Mouse (Mus musculus): ENCODE measurements around the gene Herpud1. TPM values are rescaled to one million over a fixed set of nuclear protein-coding genes. Genes with fewer than 3 reads are reported as not detected.

Herpud1 gene
- polyA plus RNA-seq, 1 experiment = 417 TPM

- WGBS = 67% methylated on average over 8 of the region's 8 CpGs
- H3K27ac ChIP-seq (ENCODE audit: insufficient read depth, low read depth, low read length) = no peak overlapping the region
- no peaks in the 10 kb centered on the region for H3K27me3 ChIP-seq (replicated peaks; ENCODE audit: control insufficient read depth, insufficient read depth, low read length)
- TF ChIP-seq POLR2A (IDR thresholded peaks at IDR 0.05; ENCODE audit: low read depth, low read length) (no peak), CTCF (conservative IDR thresholded peaks at IDR 0.05; ENCODE audit: insufficient read depth, insufficient read length, low read depth, low read length) (no peak)
- no peak overlapping the region for H3K4me3 ChIP-seq (ENCODE audit: insufficient read depth, low read depth, low read length)
- H3K36me3 ChIP-seq (ENCODE audit: control insufficient read depth, insufficient read depth, low read length) = no peaks in the 10 kb centered on the region
- no peaks in the 10 kb centered on the region for H3K4me1 ChIP-seq (ENCODE audit: control insufficient read depth, insufficient read depth, low read length)
- no peak for DNase-seq
These were observed 22.3 kb downstream of the Herpud1 start for GRCm38 (mm10) chr8:94408443-94409080.

- TF ChIP-seq POLR2A (IDR thresholded peaks at IDR 0.05; ENCODE audit: low read depth, low read length) = no peak
- TF ChIP-seq CTCF (conservative IDR thresholded peaks at IDR 0.05; ENCODE audit: insufficient read depth, insufficient read length, low read depth, low read length) = no peak
- Histone ChIP-seq H3K27me3 (replicated peaks; ENCODE audit: control insufficient read depth, insufficient read depth, low read length) (no peaks in the 10 kb centered on the region), H3K36me3 (ENCODE audit: control insufficient read depth, insufficient read depth, low read length) (no peaks in the 10 kb centered on the region), H3K27ac (ENCODE audit: insufficient read depth, low read depth, low read length) (no peak overlapping the region), H3K4me3 (ENCODE audit: insufficient read depth, low read depth, low read length) (no peak overlapping the region), H3K4me1 (ENCODE audit: control insufficient read depth, insufficient read depth, low read length) (no peaks in the 10 kb centered on the region)
- WGBS = 91% methylated on average over 7 of the region's 7 CpGs
- no peak for DNase-seq
These were observed 23.3 kb downstream of the Herpud1 start for GRCm38 (mm10) chr8:94409523-94409922.

- H3K27me3 ChIP-seq (replicated peaks; ENCODE audit: control insufficient read depth, insufficient read depth, low read length) = no peaks in the 10 kb centered on the region
- TF ChIP-seq POLR2A (IDR thresholded peaks at IDR 0.05; ENCODE audit: low read depth, low read length) (no peak), CTCF (conservative IDR thresholded peaks at IDR 0.05; ENCODE audit: insufficient read depth, insufficient read length, low read depth, low read length) (no peak)
- no peaks in the 10 kb centered on the region for H3K4me1 ChIP-seq (ENCODE audit: control insufficient read depth, insufficient read depth, low read length)
- H3K27ac ChIP-seq (ENCODE audit: insufficient read depth, low read depth, low read length) = no peak overlapping the region
- DNase-seq = no peak
- H3K36me3 ChIP-seq (ENCODE audit: control insufficient read depth, insufficient read depth, low read length) = no peaks in the 10 kb centered on the region
- H3K4me3 ChIP-seq (ENCODE audit: insufficient read depth, low read depth, low read length) = no peak overlapping the region
- 68% methylated on average over 6 of the region's 6 CpGs for WGBS
These were observed 26.3 kb downstream of the Herpud1 start for GRCm38 (mm10) chr8:94412518-94412917.

GRCm38 (mm10) chr8:94413509-94413908, 27.3 kb downstream of the Herpud1 start:
- Histone ChIP-seq H3K27ac (ENCODE audit: insufficient read depth, low read depth, low read length) (no peak overlapping the region), H3K4me3 (ENCODE audit: insufficient read depth, low read depth, low read length) (no peak overlapping the region), H3K4me1 (ENCODE audit: control insufficient read depth, insufficient read depth, low read length) (no peaks in the 10 kb centered on the region), H3K27me3 (replicated peaks; ENCODE audit: control insufficient read depth, insufficient read depth, low read length) (no peaks in the 10 kb centered on the region), H3K36me3 (ENCODE audit: control insufficient read depth, insufficient read depth, low read length) (no peaks in the 10 kb centered on the region)
- TF ChIP-seq CTCF (conservative IDR thresholded peaks at IDR 0.05; ENCODE audit: insufficient read depth, insufficient read length, low read depth, low read length) (no peak), POLR2A (IDR thresholded peaks at IDR 0.05; ENCODE audit: low read depth, low read length) (no peak)
- 81% methylated on average over 6 of the region's 6 CpGs for WGBS
- no peak for DNase-seq

GRCm38 (mm10) chr8:94415218-94415617, 29.0 kb downstream of the Herpud1 start:
- no peaks in the 10 kb centered on the region for H3K4me1 ChIP-seq (ENCODE audit: control insufficient read depth, insufficient read depth, low read length)
- H3K27me3 ChIP-seq (replicated peaks; ENCODE audit: control insufficient read depth, insufficient read depth, low read length) = no peaks in the 10 kb centered on the region; the same call in 1 of the 2 replicates
- H3K36me3 ChIP-seq (ENCODE audit: control insufficient read depth, insufficient read depth, low read length) = no peaks in the 10 kb centered on the region
- TF ChIP-seq POLR2A (IDR thresholded peaks at IDR 0.05; ENCODE audit: low read depth, low read length) (no peak), CTCF (conservative IDR thresholded peaks at IDR 0.05; ENCODE audit: insufficient read depth, insufficient read length, low read depth, low read length) (no peak)
- no peak overlapping the region for H3K4me3 ChIP-seq (ENCODE audit: insufficient read depth, low read depth, low read length)
- H3K27ac ChIP-seq (ENCODE audit: insufficient read depth, low read depth, low read length) = no peak overlapping the region
- DNase-seq = no peak
- 47% methylated on average over 2 of the region's 2 CpGs for whole genome bisulfite sequencing

GRCm38 (mm10) chr8:94418017-94418416, 31.8 kb downstream of the Herpud1 start:
- H3K36me3 ChIP-seq (ENCODE audit: control insufficient read depth, insufficient read depth, low read length) = no peaks in the 10 kb centered on the region
- WGBS = 59% methylated on average over 9 of the region's 9 CpGs
- no peak overlapping the region for H3K27ac ChIP-seq (ENCODE audit: insufficient read depth, low read depth, low read length)
- H3K27me3 ChIP-seq (replicated peaks; ENCODE audit: control insufficient read depth, insufficient read depth, low read length) = no peaks in the 10 kb centered on the region; the same call in 1 of the 2 replicates
- DNase-seq = no peak
- no peak overlapping the region for H3K4me3 ChIP-seq (ENCODE audit: insufficient read depth, low read depth, low read length)
- no peak for TF ChIP-seq POLR2A (IDR thresholded peaks at IDR 0.05; ENCODE audit: low read depth, low read length)
- no peak for TF ChIP-seq CTCF (conservative IDR thresholded peaks at IDR 0.05; ENCODE audit: insufficient read depth, insufficient read length, low read depth, low read length)
- H3K4me1 ChIP-seq (ENCODE audit: control insufficient read depth, insufficient read depth, low read length) = no peaks in the 10 kb centered on the region

GRCm38 (mm10) chr8:94422270-94422669, 36.0 kb downstream of the Herpud1 start:
- Histone ChIP-seq H3K27ac (ENCODE audit: insufficient read depth, low read depth, low read length) (no peak overlapping the region), H3K4me1 (ENCODE audit: control insufficient read depth, insufficient read depth, low read length) (no peaks in the 10 kb centered on the region), H3K4me3 (ENCODE audit: insufficient read depth, low read depth, low read length) (no peak overlapping the region), H3K27me3 (replicated peaks; ENCODE audit: control insufficient read depth, insufficient read depth, low read length) (no peaks in the 10 kb centered on the region; the same call in 1 of the 2 replicates), H3K36me3 (ENCODE audit: control insufficient read depth, insufficient read depth, low read length) (no peaks in the 10 kb centered on the region)
- DNase-seq = no peak
- 86% methylated on average over 4 of the region's 4 CpGs for WGBS
- TF ChIP-seq CTCF (conservative IDR thresholded peaks at IDR 0.05; ENCODE audit: insufficient read depth, insufficient read length, low read depth, low read length) (no peak), POLR2A (IDR thresholded peaks at IDR 0.05; ENCODE audit: low read depth, low read length) (no peak)
